Mouse (Mus musculus): Measurements from ENCODE around the gene Olfr610. TPM values are rescaled to one million over a fixed set of nuclear protein-coding genes. Genes with fewer than 3 reads are reported as not detected.
"Not testable (repeated sequence)": the region's sequence is repeated elsewhere in the genome, so short reads cannot be mapped to it uniquely, and the experiment has no call there.

Gene Olfr610
- polyA plus RNA-seq (2015; fragmentation: Nextera tagmentation; extraction: Ambion mirVana) = not detected in 2 replicates

DNA sequence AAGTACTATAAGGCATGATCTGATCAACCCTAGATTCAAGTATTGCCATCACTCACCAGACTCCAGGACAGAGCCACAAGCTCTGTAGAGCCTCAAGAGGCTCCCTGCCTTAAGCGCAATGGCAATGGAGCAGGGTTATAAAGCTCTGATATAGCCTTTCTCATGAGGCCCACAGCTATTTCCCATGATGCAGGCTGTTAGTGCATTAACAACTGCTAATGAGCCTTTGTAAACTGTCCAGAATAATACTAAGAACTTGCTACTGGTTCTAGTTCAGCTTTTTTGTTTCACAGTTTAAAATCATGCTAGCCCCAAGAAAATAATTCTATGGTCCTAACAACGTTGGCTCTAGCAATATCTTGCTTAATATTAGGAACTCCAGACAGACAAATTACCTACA, at the start of gene Olfr610:
Gene Olfr610 (minus strand): TSS at position 101 of the 400 bp plus-strand sequence.
- Histone ChIP-seq H3K27ac (ENCODE audit: low read length) (no peak within 1 kb of the TSS), H3K9ac (replicated peaks; ENCODE audit: low read length) (no peak within 1 kb of the TSS), H3K27me3 (ENCODE audit: insufficient read depth, low read length) (no peaks in the 10 kb centered on the region), H3K4me2 (replicated peaks; ENCODE audit: low read depth, low read length) (no peak within 1 kb of the TSS), H3K4me3 (ENCODE audit: low read length) (no peak within 1 kb of the TSS), H3K4me1 (ENCODE audit: insufficient read depth, low read length) (no peaks in the 10 kb centered on the region), H3K9me3 (ENCODE audit: low read length) (no peaks in the 10 kb centered on the region; the same call in 1 of the 2 replicates), H3K36me3 (ENCODE audit: insufficient read depth, low read length) (no peaks in the 10 kb centered on the region)
- WGBS = 93% methylated on average over 2 of the region's 2 CpGs
- no peak for ATAC-seq (ENCODE audit: low FRiP score, low TSS enrichment)

DNA sequence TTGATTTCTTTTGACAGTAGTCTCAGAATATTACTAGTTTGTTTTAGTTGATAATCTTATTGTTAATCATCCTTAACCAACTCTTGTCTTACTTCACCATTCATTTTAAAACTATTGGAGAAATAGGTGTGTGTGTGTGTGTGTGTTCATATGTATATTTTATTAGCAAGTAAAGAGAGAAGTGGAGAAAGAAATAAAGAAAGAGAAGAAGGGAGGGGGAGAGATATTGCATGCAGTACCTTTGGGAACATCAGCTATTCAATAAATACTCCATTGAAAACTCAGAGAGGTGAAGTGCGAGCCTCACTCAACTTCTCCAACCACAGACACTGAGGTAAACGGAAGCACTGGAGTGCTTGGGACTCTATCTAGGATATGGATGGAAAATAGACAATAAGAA, 43.9 kb upstream of the Olfr610 start, which contains the start of gene Olfr615:
Gene Olfr615 (plus strand): TSS at position 301 of the 400 bp plus-strand sequence.
- Histone ChIP-seq H3K27ac (ENCODE audit: low read length) (no peak within 1 kb of the TSS), H3K9me3 (ENCODE audit: low read length) (no peaks in the 10 kb centered on the region), H3K36me3 (ENCODE audit: insufficient read depth, low read length) (no peaks in the 10 kb centered on the region), H3K4me1 (ENCODE audit: insufficient read depth, low read length) (no peaks in the 10 kb centered on the region), H3K4me2 (replicated peaks; ENCODE audit: low read depth, low read length) (no peak within 1 kb of the TSS), H3K9ac (replicated peaks; ENCODE audit: low read length) (no peak within 1 kb of the TSS), H3K4me3 (ENCODE audit: low read length) (no peak within 1 kb of the TSS), H3K27me3 (ENCODE audit: insufficient read depth, low read length) (no peaks in the 10 kb centered on the region)
- 80% methylated on average over 2 of the region's 2 CpGs for WGBS
- ATAC-seq (ENCODE audit: low FRiP score, low TSS enrichment) = no peak

DNA sequence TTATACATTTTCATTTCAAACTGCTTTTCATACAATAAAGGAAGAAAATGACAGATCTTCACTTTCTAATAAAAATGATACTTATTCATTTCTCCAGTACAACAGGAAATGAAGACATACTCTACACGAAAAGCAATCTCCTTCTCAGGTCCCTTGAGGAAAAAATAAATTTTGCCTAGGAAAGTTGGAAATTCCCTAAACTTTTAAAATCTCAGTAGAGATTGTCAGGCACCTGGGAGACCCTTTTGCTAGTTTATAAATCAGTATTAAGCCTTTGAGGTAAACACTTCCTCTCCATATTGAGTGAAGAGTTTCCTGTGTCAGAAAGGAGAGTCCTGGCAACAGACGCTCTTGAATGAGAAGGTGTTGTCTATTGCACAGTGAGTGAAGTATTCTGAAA, 35.9 kb upstream of the Olfr610 start, which contains the start of gene Olfr613:
Gene Olfr613 (plus strand): TSS at position 301 of the 400 bp plus-strand sequence.
- H3K4me3 ChIP-seq (ENCODE audit: low read length) = no peak within 1 kb of the TSS
- no peak for ATAC-seq (ENCODE audit: low FRiP score, low TSS enrichment)
- no peak within 1 kb of the TSS for H3K9ac ChIP-seq (replicated peaks; ENCODE audit: low read length)
- no peak within 1 kb of the TSS for H3K27ac ChIP-seq (ENCODE audit: low read length)
- WGBS = 78% methylated on average over 2 of the region's 2 CpGs
- no peaks in the 10 kb centered on the region for H3K4me1 ChIP-seq (ENCODE audit: insufficient read depth, low read length)
- no peaks in the 10 kb centered on the region for H3K27me3 ChIP-seq (ENCODE audit: insufficient read depth, low read length)
- H3K36me3 ChIP-seq (ENCODE audit: insufficient read depth, low read length) = no peaks in the 10 kb centered on the region
- H3K9me3 ChIP-seq (ENCODE audit: low read length) = no peaks in the 10 kb centered on the region
- no peak within 1 kb of the TSS for H3K4me2 ChIP-seq (replicated peaks; ENCODE audit: low read depth, low read length)

DNA sequence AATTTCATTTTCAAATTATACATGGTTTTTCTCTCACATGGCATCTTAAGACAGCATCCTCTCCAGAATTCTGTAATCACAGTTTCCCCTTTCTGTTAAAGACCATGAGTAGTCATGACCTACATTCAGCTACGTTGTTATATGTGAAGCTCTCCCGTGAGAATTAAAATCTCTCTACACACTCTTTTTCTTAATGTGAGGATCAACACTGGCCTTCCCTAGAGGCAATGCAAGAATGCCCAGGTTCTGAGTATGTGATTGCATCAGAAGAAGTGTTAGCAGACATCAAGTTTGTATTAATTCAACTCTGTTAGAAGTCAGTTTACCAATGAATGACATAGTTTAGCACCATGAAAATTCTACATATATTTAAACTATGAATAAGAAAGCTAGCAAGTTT, 30.7 kb upstream of the Olfr610 start, which contains the start of gene Olfr612:
Gene Olfr612 (minus strand): TSS at position 101 of the 400 bp plus-strand sequence.
- not testable (repeated sequence) for H3K9ac ChIP-seq (replicated peaks; ENCODE audit: low read length); H3K4me3 ChIP-seq (ENCODE audit: low read length); ATAC-seq (ENCODE audit: low FRiP score, low TSS enrichment); H3K4me2 ChIP-seq (replicated peaks; ENCODE audit: low read depth, low read length); H3K4me1 ChIP-seq (ENCODE audit: insufficient read depth, low read length); H3K27ac ChIP-seq (ENCODE audit: low read length); H3K9me3 ChIP-seq (ENCODE audit: low read length); H3K27me3 ChIP-seq (ENCODE audit: insufficient read depth, low read length); H3K36me3 ChIP-seq (ENCODE audit: insufficient read depth, low read length)
- 81% methylated on average over 2 of the region's 2 CpGs for WGBS

DNA sequence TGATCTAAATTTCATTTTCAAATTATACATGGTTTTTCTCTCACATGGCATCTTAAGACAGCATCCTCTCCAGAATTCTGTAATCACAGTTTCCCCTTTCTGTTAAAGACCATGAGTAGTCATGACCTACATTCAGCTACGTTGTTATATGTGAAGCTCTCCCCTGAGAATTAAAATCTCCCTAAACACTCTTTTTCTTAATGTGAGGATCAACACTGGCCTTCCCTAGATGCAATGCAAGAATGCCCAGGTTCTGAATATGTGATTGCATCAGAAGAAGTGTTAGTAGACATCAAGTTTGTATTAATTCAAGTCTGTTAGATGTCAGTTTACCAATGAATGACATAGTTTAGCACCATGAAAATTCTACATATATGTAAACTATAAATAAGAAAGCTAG, 8.8 kb upstream of the Olfr610 start, which contains the start of gene Olfr611:
Gene Olfr611 (minus strand): TSS at position 101 of the 400 bp plus-strand sequence.
- H3K9me3 ChIP-seq (ENCODE audit: low read length); H3K4me2 ChIP-seq (replicated peaks; ENCODE audit: low read depth, low read length); H3K9ac ChIP-seq (replicated peaks; ENCODE audit: low read length); H3K27me3 ChIP-seq (ENCODE audit: insufficient read depth, low read length); ATAC-seq (ENCODE audit: low FRiP score, low TSS enrichment); H3K4me3 ChIP-seq (ENCODE audit: low read length); H3K36me3 ChIP-seq (ENCODE audit: insufficient read depth, low read length); H3K27ac ChIP-seq (ENCODE audit: low read length); H3K4me1 ChIP-seq (ENCODE audit: insufficient read depth, low read length): not testable (repeated sequence)
- 71% methylated on average over 1 of the region's 1 CpGs for WGBS

DNA sequence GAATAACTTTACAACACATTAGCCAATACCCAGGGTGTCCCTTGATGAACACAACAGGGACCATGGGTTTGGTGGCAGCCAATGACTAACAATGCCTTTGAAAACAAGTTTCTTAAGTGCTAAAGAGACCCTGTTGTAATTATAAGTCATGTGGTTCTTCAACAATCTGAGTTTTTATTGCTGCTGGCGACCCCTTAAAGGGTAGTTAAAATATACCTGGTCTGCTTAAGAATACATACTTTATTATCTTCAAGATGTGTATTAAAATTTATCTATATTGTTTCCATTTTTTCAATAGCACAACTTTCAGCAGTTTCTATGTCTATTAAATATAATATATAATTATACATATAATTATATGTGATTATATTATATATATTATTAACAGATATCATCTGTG, 14.0 kb downstream of the Olfr610 start, which contains the start of gene Olfr609:
Gene Olfr609 (minus strand): TSS at position 101 of the 400 bp plus-strand sequence.
- H3K4me3 ChIP-seq (ENCODE audit: low read length) = no peak within 1 kb of the TSS
- no peaks in the 10 kb centered on the region for H3K9me3 ChIP-seq (ENCODE audit: low read length)
- no peaks in the 10 kb centered on the region for H3K36me3 ChIP-seq (ENCODE audit: insufficient read depth, low read length)
- no peak within 1 kb of the TSS for H3K4me2 ChIP-seq (replicated peaks; ENCODE audit: low read depth, low read length)
- ATAC-seq (ENCODE audit: low FRiP score, low TSS enrichment) = no peak
- H3K27ac ChIP-seq (ENCODE audit: low read length) = no peak within 1 kb of the TSS
- H3K4me1 ChIP-seq (ENCODE audit: insufficient read depth, low read length) = no peaks in the 10 kb centered on the region
- no peak within 1 kb of the TSS for H3K9ac ChIP-seq (replicated peaks; ENCODE audit: low read length)
- no peaks in the 10 kb centered on the region for H3K27me3 ChIP-seq (ENCODE audit: insufficient read depth, low read length)
- 50% methylated on average over 1 of the region's 1 CpGs for WGBS

DNA sequence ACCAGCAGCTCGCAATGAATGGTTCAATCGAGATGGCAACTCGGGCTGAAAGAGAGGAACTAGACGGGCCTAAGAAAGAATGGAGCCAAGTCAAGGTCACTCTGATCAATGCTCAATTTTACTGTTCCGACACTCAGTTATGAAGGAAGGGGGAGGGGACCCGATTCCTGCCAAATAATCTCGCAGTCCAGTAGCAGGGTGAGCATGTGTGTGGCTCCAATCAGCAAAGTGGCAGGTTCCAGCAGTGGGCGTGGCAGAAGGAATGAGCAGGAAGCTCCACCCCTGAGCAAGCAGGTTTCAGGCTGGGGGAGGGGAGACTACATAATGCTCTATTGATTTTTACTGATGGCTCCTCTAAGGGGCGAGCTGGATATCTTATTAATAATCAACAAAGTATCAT, 34.8 kb downstream of the Olfr610 start:
- not testable (repeated sequence) for H3K36me3 ChIP-seq (ENCODE audit: insufficient read depth, low read length); H3K27ac ChIP-seq (ENCODE audit: low read length); H3K4me2 ChIP-seq (replicated peaks; ENCODE audit: low read depth, low read length); H3K27me3 ChIP-seq (ENCODE audit: insufficient read depth, low read length); H3K4me1 ChIP-seq (ENCODE audit: insufficient read depth, low read length); H3K9me3 ChIP-seq (ENCODE audit: low read length); H3K4me3 ChIP-seq (ENCODE audit: low read length); ATAC-seq (ENCODE audit: low FRiP score, low TSS enrichment); H3K9ac ChIP-seq (replicated peaks; ENCODE audit: low read length)
- 82% methylated on average over 9 of the region's 9 CpGs for WGBS

DNA sequence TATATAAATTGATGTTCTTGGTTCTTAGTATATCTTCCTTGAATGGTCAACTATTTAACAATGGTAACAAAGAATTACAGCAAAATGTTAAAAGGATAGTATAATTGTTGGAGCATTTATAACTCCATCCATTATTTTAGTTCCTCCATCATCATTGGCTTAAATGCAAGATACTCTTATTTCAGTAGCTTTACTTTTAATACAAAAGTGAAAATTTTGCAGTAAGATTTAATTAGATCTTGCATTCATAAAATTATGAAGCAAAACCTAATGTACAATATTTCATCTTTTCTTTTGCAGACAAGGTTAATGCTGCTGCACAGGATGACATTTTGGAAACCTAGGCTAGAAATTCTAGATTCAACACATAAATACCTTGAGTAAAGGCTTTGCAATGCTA, 42.3 kb downstream of the Olfr610 start, which contains the start of gene Olfr608:
Gene Olfr608 (plus strand): TSS at position 301 of the 400 bp plus-strand sequence.
- no peak within 1 kb of the TSS for H3K9ac ChIP-seq (replicated peaks; ENCODE audit: low read length)
- no peak within 1 kb of the TSS for H3K4me2 ChIP-seq (replicated peaks; ENCODE audit: low read depth, low read length)
- no peaks in the 10 kb centered on the region for H3K9me3 ChIP-seq (ENCODE audit: low read length)
- ATAC-seq (ENCODE audit: low FRiP score, low TSS enrichment) = no peak
- H3K4me1 ChIP-seq (ENCODE audit: insufficient read depth, low read length) = no peaks in the 10 kb centered on the region
- no peak within 1 kb of the TSS for H3K4me3 ChIP-seq (ENCODE audit: low read length)
- H3K27ac ChIP-seq (ENCODE audit: low read length) = no peak within 1 kb of the TSS
- H3K36me3 ChIP-seq (ENCODE audit: insufficient read depth, low read length) = no peaks in the 10 kb centered on the region
- no peaks in the 10 kb centered on the region for H3K27me3 ChIP-seq (ENCODE audit: insufficient read depth, low read length)

DNA sequence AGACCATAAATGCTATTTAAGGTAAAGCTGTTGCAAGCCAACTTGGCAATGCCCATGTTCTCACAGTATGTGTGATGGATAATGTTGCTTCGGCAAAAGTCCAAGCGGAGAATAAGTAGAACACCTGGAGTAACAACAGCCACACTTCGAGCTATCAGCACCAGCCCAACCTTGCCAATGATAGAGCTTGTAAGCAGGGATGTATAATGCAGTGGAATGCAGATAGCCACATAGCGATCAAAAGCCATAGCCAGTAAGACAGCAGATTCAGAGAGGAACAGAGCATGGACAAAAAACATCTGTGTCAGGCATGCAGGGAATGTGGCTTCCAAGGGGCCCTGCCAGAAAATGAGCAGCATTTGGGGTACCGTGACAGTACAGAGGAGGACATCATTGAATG, 51.3 kb downstream of the Olfr610 start:
- Histone ChIP-seq H3K9ac (replicated peaks; ENCODE audit: low read length) (no peak overlapping the region), H3K4me2 (replicated peaks; ENCODE audit: low read depth, low read length) (no peak overlapping the region), H3K4me3 (ENCODE audit: low read length) (no peak overlapping the region), H3K27ac (ENCODE audit: low read length) (no peak overlapping the region), H3K4me1 (ENCODE audit: insufficient read depth, low read length) (no peaks in the 10 kb centered on the region), H3K27me3 (ENCODE audit: insufficient read depth, low read length) (no peaks in the 10 kb centered on the region), H3K9me3 (ENCODE audit: low read length) (no peaks in the 10 kb centered on the region), H3K36me3 (ENCODE audit: insufficient read depth, low read length) (no peaks in the 10 kb centered on the region)
- 85% methylated on average over 5 of the region's 5 CpGs for WGBS
- ATAC-seq (ENCODE audit: low FRiP score, low TSS enrichment) = no peak
